Mouse (Mus musculus) heart, adult 8-10 months (tissue): ENCODE results near the gene Mmp24. TPM values are rescaled to one million over a fixed set of nuclear protein-coding genes. Genes with fewer than 3 reads are reported as not detected.

Source experiments
- DNase-seq: peaks from one replicate; pipeline ENCODE4 v3.0.0; 2022; ENCODE audit warnings: low spot score
- total RNA-seq, 4 experiments: library from RNA; stranded (reverse); gene quantifications; 2 replicates each; pipeline ENCODE4 v1.2.4; 2022

Mmp24 gene
- total RNA-seq, 4 experiments from 2014 or later: not detected

DNA sequence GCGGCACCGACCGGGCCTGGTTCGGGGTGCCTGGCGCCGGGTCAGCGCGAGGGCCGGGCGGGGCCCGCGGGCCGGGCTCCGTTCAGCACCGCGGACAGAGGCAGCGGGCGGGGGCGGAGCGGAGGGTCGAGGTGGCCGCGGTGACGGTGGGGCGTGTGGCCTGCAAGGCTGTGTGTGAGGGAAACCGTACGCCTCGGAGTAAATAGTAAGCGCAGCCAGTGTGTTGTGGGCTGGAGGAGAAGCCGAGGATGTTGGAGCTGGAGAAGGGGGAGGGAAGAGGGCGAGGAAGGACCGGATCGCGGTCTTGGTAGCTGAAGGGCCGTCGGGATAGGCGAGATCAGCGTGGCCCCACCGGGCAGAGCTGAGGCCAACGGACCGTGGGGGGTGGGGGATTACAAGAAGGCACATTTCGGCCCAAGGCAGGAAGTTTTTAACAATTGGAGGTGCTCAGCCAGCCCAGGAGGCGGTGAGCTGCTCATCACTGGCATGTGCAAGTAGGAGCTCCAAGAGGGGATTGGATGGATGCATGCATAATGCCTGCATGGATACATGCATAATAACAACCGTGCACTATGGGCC is 632 bp downstream of the Mmp24 start:
- DNase-seq: no peak

- no peak for DNase-seq
These were observed 1.9 kb downstream of the Mmp24 start for GRCm38 (mm10) chr2:155776824-155777687.

DNA sequence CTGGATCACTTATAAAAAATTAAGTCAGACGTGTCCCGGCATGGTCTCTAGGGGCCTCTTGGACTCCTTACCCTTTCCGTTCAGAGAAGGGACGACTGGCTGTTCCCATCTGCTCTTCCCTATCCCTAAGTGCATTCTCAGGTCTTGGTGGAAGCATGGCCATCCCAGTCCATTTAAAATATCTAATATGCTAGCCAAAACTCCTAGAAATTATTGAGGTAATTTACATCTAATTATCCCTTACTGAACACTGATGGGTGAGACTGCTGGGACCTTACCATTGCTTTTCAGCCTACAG is 2.5 kb downstream of the Mmp24 start:
- DNase-seq: no peak

- DNase-seq: no peak
These were observed 2.9 kb downstream of the Mmp24 start for GRCm38 (mm10) chr2:155778004-155778403.

GRCm38 (mm10) chr2:155779066-155779465 is 3.9 kb downstream of the Mmp24 start:
- no peak for DNase-seq

DNA sequence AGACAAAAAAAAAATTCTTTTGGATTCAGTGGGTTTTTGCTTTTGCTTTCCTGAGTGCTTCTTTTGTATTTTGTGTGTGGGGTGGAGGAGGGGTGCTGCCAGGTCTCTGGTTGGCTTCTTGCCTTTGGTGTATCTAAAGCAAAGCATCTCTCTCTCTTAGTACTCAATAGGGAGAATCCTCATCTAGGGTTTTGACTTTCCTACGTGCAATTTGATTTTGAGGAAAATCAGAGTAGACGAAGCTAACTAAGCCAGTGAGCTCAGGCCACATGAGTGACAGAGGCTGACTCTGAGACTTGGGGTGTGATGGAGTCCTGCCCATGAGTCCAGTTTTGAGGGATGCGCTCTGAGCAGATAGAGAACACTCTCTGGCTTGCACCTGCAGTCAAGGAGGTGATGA is 4.4 kb downstream of the Mmp24 start:
- no peak for DNase-seq

- DNase-seq: no peak
These were observed 9.4 kb downstream of the Mmp24 start for GRCm38 (mm10) chr2:155784534-155784933.

- no peak for DNase-seq
These were observed 11.8 kb downstream of the Mmp24 start for GRCm38 (mm10) chr2:155786905-155787304.

- DNase-seq: no peak
These were observed 13.1 kb downstream of the Mmp24 start for GRCm38 (mm10) chr2:155787949-155788931.

DNA sequence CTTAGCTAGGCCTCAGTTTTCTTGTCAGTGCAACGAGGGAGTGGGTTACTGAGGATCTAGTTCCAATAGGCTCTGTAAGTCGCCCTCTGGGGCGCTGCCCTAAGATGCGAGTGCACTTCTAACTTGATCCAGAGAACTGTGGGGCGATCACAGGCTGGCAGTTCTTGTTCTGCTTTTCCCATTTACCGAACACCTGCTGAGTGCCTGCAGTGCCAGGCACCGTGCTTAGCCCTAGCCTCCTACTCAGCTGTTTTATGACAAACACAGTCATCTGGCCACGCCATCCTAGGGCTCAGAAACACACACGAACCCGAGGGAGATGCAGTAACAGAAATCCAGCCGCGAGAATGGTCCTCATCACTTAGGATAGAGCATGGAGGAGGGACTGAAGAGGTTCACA is 17.8 kb downstream of the Mmp24 start:
- DNase-seq: no peak

- no peak for DNase-seq
These were observed 19.7 kb downstream of the Mmp24 start for GRCm38 (mm10) chr2:155794674-155795445.

DNA sequence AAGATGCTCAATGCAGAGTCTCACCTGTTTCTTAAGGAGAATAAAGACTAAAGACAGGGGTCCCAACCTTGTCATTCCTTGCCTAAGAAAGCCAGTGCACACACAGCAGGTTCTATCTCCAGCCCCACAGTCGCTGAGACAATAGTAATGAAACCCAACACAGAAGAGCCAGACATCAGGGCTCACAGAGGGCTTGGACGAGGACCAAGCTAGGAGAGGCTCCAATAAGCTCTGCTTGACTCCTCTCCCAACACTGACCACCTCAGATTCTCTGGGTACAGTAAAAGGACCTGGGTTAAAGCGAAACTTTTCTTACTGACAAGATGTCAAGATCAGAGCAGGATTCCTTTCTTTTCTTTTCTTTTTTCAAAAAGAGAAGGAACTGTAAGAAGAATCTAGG is 23.5 kb downstream of the Mmp24 start:
- DNase-seq: no peak

DNA sequence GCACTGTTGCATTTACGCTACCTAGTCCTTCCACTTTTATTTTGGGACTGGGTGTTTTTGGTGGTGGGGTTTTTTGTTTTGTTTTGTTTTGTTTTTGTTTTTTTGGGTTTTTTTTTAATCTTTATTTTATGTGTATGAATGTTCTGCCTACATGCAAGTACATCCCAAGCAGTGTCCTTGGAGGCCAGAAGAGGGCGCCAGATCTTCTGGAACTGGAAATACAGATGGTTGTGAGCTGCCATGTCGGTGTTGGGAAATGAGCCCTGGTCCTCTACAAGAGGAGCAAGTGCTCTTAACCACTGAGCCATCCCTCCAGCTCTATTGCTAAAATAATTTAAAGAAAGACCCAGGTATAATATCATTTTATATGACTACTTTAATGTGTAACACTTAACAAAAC is 27.6 kb downstream of the Mmp24 start:
- DNase-seq: no peak

GRCm38 (mm10) chr2:155804053-155804452 is 28.9 kb downstream of the Mmp24 start:
- DNase-seq: no peak

DNA sequence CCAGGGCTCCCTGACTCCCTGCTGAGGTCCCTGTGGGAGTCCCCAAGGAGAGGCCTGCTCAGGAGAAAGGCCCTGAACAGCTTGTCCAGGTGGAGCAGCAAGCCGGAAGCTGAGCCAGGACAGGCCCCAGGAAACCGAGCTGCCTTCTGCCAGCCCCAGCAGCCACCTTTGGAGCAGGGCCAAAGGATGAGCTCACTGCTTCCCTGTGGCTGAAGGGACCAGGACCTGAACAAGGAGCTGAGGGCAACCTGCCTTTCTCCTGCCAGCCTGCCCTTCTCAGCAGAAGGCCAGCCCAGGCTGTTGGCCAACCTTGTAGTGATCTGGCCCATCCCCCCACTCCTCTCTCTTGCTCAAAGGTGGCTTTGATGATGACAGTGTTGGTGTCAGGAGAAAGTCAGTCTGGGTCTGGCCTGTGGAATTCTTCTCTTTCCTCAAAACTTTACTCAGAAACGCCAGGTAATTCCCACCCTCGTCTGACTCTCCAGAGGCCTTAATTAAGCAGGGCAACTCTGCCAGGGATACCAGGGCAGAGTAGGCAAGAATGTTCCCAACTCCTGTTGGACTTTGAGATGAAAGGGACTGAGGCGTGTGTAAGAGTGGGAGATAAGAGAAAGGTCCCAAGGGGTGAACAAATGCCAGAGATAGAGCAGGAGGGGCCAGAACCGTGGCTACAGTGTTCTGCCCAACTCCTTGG is 30.2 kb downstream of the Mmp24 start:
- no peak for DNase-seq

DNA sequence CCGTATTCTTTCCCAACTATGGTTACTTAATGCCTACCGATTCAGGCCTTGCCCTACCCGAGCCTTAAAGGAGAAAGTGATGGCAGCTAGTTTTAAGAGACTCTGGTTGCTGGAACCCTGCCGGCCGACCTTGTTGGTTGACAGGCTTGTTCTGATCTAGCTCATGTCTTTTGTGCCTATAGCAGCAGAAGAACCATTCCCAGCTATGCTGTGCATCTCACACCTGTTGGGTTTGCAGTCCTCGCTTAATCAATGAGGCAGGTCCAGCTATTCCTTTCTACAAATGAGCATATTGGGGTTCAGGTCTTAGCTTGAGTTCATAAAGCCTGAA is 30.7 kb downstream of the Mmp24 start:
- no peak for DNase-seq

- DNase-seq: peak; percentile 63
These were observed 31.4 kb downstream of the Mmp24 start for GRCm38 (mm10) chr2:155806548-155806947.

DNA sequence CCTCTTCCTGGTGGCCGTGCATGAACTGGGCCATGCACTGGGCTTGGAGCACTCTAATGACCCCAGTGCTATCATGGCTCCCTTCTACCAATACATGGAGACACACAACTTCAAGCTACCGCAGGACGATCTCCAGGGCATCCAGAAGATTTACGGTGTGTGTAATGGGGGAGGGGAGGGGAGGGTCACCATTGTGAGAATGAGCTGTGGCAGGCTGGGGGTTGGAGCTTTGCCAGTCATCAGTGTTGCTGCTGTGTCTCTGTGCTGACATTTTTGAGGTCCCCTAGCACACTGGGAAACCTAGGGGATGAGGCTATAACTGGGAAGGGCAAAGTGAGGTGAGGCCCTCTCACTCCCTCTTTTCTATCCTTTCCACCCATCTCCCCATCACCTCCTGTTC is 32.3 kb downstream of the Mmp24 start:
- DNase-seq: no peak

- no peak for DNase-seq
These were observed 34.5 kb downstream of the Mmp24 start for GRCm38 (mm10) chr2:155809620-155810019.

DNA sequence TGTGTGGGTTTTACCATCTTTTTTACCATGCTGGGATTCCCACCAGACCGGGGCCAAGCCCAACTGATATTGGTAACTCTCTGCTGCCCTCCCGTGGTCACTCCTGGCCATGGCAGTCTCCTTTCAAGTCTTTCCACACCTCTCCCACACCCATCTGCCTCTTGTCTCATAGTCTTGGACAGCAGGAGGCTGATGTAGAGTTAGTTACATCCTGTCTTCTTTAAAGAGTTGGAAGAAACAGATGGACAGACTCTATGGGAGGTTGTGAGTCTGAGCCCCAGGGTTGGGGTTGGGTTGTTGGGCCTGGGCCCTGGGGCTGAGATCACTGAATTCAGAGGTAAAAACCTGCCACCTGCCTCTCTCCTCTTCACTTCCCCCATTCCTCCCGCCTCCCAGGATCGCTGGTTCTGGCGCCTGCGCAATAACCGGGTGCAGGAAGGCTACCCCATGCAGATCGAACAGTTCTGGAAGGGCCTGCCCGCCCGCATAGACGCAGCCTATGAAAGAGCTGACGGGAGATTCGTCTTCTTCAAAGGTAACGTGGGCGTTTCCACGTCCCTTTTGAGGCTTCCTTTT is 36.8 kb downstream of the Mmp24 start:
- peak; percentile 69 for DNase-seq

DNA sequence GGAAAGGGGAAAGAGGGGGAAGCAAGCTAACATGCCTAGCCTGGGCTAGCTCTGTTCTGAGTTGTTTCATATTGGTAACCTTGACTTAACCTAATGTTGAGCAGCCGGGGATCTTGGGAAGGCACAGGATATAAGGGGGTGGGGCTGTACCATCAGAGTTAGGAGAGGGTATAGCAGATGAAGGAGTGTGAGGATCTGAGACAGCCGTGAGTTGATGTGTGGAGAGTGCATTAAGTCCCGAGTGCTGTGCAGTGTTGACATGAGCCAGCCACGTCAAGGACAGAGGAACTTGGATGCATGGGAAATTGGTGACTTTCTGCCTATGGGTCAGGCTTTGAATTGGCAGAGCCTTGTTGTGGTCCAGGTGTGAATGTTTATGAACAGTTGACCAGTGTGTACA is 37.5 kb downstream of the Mmp24 start:
- no peak for DNase-seq
